Mouse (Mus musculus): ENCODE results near the gene Inhbc. TPM values are rescaled to one million over a fixed set of nuclear protein-coding genes. Genes with fewer than 3 reads are reported as not detected.

The Inhbc gene
- polyA plus RNA-seq, 2 experiments = 1.5 to 2.1 TPM

GRCm38 (mm10) chr10:127367116-127367515 lies 3.1 kb downstream of the Inhbc start:
- Histone ChIP-seq H3K4me3 (ENCODE audit: insufficient read depth in 1 of 2, low read depth in 2 of 2, low read length in 2 of 2) (no peak overlapping the region), H3K36me3 (replicated peaks; ENCODE audit: control insufficient read depth, insufficient read depth, low read depth) (no peaks in the 10 kb centered on the region), H3K9me3 (ENCODE audit: control insufficient read depth, low read length) (no peaks in the 10 kb centered on the region), H3K27me3 (ENCODE audit: control insufficient read depth, insufficient read depth, low read length) (no peaks in the 10 kb centered on the region), H3K9ac (replicated peaks) (no peak overlapping the region), H3K4me2 (ENCODE audit: low read depth) (no peak overlapping the region), H3K4me1 (replicated peaks; ENCODE audit: control insufficient read depth in 2 of 2, insufficient read depth in 2 of 2, low read length in 1 of 2) (peaks cover 0 to 12% of the 10 kb centered on the region in 2 experiments; a peak in 2 of 4 replicates), H3K27ac (no peak overlapping the region)
- ATAC-seq (ENCODE audit: insufficient read depth) (no peak), DNase-seq (ENCODE audit: low read depth in 3 of 3, low spot score in 3 of 3) (no peak)
- TF ChIP-seq EP300 (IDR thresholded peaks at IDR 0.05; ENCODE audit: low read depth) = no peak
- TF ChIP-seq CTCF (IDR thresholded peaks at IDR 0.05; ENCODE audit: low read depth) = no peak
- WGBS (ENCODE audit: insufficient replicate concordance) = 69% methylated on average over 5 of the region's 5 CpGs

DNA sequence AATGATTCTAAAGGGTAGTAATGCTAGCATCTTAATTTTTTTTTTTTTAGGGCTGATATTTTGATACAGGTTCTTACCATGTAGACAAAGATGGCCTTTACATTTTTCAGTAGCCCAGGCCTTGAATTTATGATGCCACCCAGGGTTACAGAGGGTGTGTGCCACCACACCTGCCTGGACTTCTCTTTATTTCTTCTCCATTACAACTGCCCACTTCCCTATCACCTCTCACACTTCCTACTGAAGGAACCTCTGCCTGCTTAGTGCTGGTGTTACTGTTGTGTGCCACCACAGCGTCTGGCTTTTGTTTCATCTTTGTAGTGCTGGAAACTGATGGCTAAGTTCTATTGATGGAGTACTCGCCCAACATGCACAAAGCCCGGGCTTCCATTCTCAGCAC lies 9.5 kb downstream of the Inhbc start:
- no peak for TF ChIP-seq EP300 (IDR thresholded peaks at IDR 0.05; ENCODE audit: low read depth)
- TF ChIP-seq CTCF (IDR thresholded peaks at IDR 0.05; ENCODE audit: low read depth) = no peak
- no peak for ATAC-seq (ENCODE audit: insufficient read depth)
- WGBS (ENCODE audit: insufficient replicate concordance) = 49% methylated on average over 3 of the region's 3 CpGs

GRCm38 (mm10) chr10:127355336-127355735 lies 14.9 kb downstream of the Inhbc start:
- Histone ChIP-seq H3K4me1 (replicated peaks; ENCODE audit: control insufficient read depth in 2 of 2, insufficient read depth in 2 of 2, low read length in 1 of 2) (no peaks in the 10 kb centered on the region; a peak in 1 of 4 replicates), H3K27ac (no peak overlapping the region), H3K9me3 (ENCODE audit: control insufficient read depth, low read length) (no peaks in the 10 kb centered on the region), H3K9ac (replicated peaks) (no peak overlapping the region), H3K4me3 (ENCODE audit: insufficient read depth in 1 of 2, low read depth in 2 of 2, low read length in 2 of 2) (no peak overlapping the region), H3K36me3 (replicated peaks; ENCODE audit: control insufficient read depth, insufficient read depth, low read depth) (no peaks in the 10 kb centered on the region), H3K27me3 (ENCODE audit: control insufficient read depth, insufficient read depth, low read length) (no peaks in the 10 kb centered on the region; the same call in 1 of the 2 replicates), H3K4me2 (ENCODE audit: low read depth) (no peak overlapping the region)
- 66% methylated on average over 10 of the region's 10 CpGs for WGBS (ENCODE audit: insufficient replicate concordance)
- DNase-seq (ENCODE audit: low read depth in 3 of 3, low spot score in 3 of 3) (no peak), ATAC-seq (ENCODE audit: insufficient read depth) (peak; percentile 42; the same call in 1 of the 2 replicates)
- TF ChIP-seq EP300 (IDR thresholded peaks at IDR 0.05; ENCODE audit: low read depth) (no peak), CTCF (IDR thresholded peaks at IDR 0.05; ENCODE audit: low read depth) (no peak)

More for the DNA sequence above, 9.5 kb downstream of the Inhbc start:
- no peak overlapping the region for H3K4me3 ChIP-seq (ENCODE audit: insufficient read depth in 1 of 2, low read depth in 2 of 2, low read length in 2 of 2)
- DNase-seq (ENCODE audit: low read depth in 3 of 3, low spot score in 3 of 3) = no peak
- no peaks in the 10 kb centered on the region for H3K4me1 ChIP-seq (replicated peaks; ENCODE audit: control insufficient read depth in 2 of 2, insufficient read depth in 2 of 2, low read length in 1 of 2)
- H3K9ac ChIP-seq (replicated peaks) = no peak overlapping the region
- H3K36me3 ChIP-seq (replicated peaks; ENCODE audit: control insufficient read depth, insufficient read depth, low read depth) = no peaks in the 10 kb centered on the region
- no peaks in the 10 kb centered on the region for H3K27me3 ChIP-seq (ENCODE audit: control insufficient read depth, insufficient read depth, low read length)
- H3K4me2 ChIP-seq (ENCODE audit: low read depth) = no peak overlapping the region
- H3K27ac ChIP-seq = no peak overlapping the region
- H3K9me3 ChIP-seq (ENCODE audit: control insufficient read depth, low read length) = no peaks in the 10 kb centered on the region

- 51% methylated on average over 18 of the region's 18 CpGs for WGBS (ENCODE audit: insufficient replicate concordance)
- ATAC-seq (ENCODE audit: insufficient read depth) (no peak), DNase-seq (ENCODE audit: low read depth in 3 of 3, low spot score in 3 of 3) (no peak)
- Histone ChIP-seq H3K9ac (replicated peaks) (no peak within 1 kb of the TSS), H3K27ac (no peak within 1 kb of the TSS), H3K4me1 (replicated peaks; ENCODE audit: control insufficient read depth in 2 of 2, insufficient read depth in 2 of 2, low read length in 1 of 2) (no peaks in the 10 kb centered on the region; a peak in 1 of 4 replicates), H3K9me3 (ENCODE audit: control insufficient read depth, low read length) (no peaks in the 10 kb centered on the region), H3K4me2 (ENCODE audit: low read depth) (no peak within 1 kb of the TSS), H3K4me3 (ENCODE audit: insufficient read depth in 1 of 2, low read depth in 2 of 2, low read length in 2 of 2) (no peak within 1 kb of the TSS), H3K36me3 (replicated peaks; ENCODE audit: control insufficient read depth, insufficient read depth, low read depth) (no peaks in the 10 kb centered on the region), H3K27me3 (ENCODE audit: control insufficient read depth, insufficient read depth, low read length) (no peaks in the 10 kb centered on the region; the same call in 1 of the 2 replicates)
- TF ChIP-seq CTCF (IDR thresholded peaks at IDR 0.05; ENCODE audit: low read depth) (peak; percentile 58), EP300 (IDR thresholded peaks at IDR 0.05; ENCODE audit: low read depth) (no peak)
These were observed 16.0 kb downstream of the Inhbc start, which contains the start of gene Inhbe for GRCm38 (mm10) chr10:127353909-127354895. Gene Inhbe, minus strand, starts transcription at chr10:127354411.

DNA sequence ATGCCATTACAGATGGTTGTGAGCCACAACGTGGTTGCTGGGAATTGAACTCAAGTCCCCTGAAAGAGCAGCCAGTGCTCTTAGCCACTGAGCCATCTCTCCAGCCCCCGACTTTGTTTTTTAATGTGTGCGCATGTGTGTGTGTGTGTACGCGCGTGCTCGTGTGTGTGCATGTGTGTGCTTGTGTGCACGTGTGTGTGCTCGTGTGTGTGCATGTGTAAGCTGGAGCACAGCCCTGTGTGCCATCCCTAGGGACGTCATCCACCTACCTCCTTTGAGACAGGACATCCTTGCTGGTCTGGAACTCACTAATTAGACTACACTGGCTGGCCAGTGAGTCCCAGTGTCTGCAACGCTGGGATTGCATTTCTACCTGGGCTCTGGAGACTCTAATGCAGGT lies 17.5 kb downstream of the Inhbc start:
- Histone ChIP-seq H3K36me3 (replicated peaks; ENCODE audit: control insufficient read depth, insufficient read depth, low read depth) (no peaks in the 10 kb centered on the region), H3K27ac (no peak overlapping the region), H3K9me3 (ENCODE audit: control insufficient read depth, low read length) (no peaks in the 10 kb centered on the region), H3K4me3 (ENCODE audit: insufficient read depth in 1 of 2, low read depth in 2 of 2, low read length in 2 of 2) (no peak overlapping the region), H3K27me3 (ENCODE audit: control insufficient read depth, insufficient read depth, low read length) (no peaks in the 10 kb centered on the region; the same call in 1 of the 2 replicates), H3K9ac (replicated peaks) (no peak overlapping the region), H3K4me1 (replicated peaks; ENCODE audit: control insufficient read depth in 2 of 2, insufficient read depth in 2 of 2, low read length in 1 of 2) (no peaks in the 10 kb centered on the region; a peak in 1 of 4 replicates), H3K4me2 (ENCODE audit: low read depth) (no peak overlapping the region)
- ATAC-seq (ENCODE audit: insufficient read depth) = no peak
- no peak for DNase-seq (ENCODE audit: low read depth in 3 of 3, low spot score in 3 of 3)
- WGBS (ENCODE audit: insufficient replicate concordance) = 77% methylated on average over 11 of the region's 11 CpGs
- TF ChIP-seq CTCF (IDR thresholded peaks at IDR 0.05; ENCODE audit: low read depth) (no peak), EP300 (IDR thresholded peaks at IDR 0.05; ENCODE audit: low read depth) (no peak)
